Mouse (Mus musculus): ENCODE results near the gene Mfap4. TPM values are rescaled to one million over a fixed set of nuclear protein-coding genes. Genes with fewer than 3 reads are reported as not detected.

Gene Mfap4
- polyA plus RNA-seq, 1 experiment from 2014 or later = 47.4 TPM

GRCm38 (mm10) chr11:61532820-61533219 is 47.6 kb downstream of the Mfap4 start:
- no peak for ATAC-seq
- no peak overlapping the region for H3K9ac ChIP-seq (replicated peaks; ENCODE audit: low read depth, low read length)
- no peaks in the 10 kb centered on the region for H3K9me3 ChIP-seq (ENCODE audit: control insufficient read depth, low read length)
- H3K27me3 ChIP-seq (replicated peaks; ENCODE audit: control insufficient read depth, insufficient read depth, low read length) = no peaks in the 10 kb centered on the region
- WGBS = 93% methylated on average over 2 of the region's 2 CpGs
- H3K27ac ChIP-seq (ENCODE audit: low read length) = no peak overlapping the region
- H3K4me2 ChIP-seq (ENCODE audit: low read length) = no peak overlapping the region
- no peaks in the 10 kb centered on the region for H3K4me1 ChIP-seq (replicated peaks; ENCODE audit: control insufficient read depth, insufficient read depth, low read length)
- H3K4me3 ChIP-seq (replicated peaks; ENCODE audit: low read length) = no peak overlapping the region
- no peaks in the 10 kb centered on the region for H3K36me3 ChIP-seq (ENCODE audit: control insufficient read depth, insufficient read depth)

- no peak overlapping the region for H3K4me3 ChIP-seq (replicated peaks; ENCODE audit: low read length)
- H3K4me1 ChIP-seq (replicated peaks; ENCODE audit: control insufficient read depth, insufficient read depth, low read length) = no peaks in the 10 kb centered on the region
- H3K9me3 ChIP-seq (ENCODE audit: control insufficient read depth, low read length) = no peaks in the 10 kb centered on the region
- H3K27me3 ChIP-seq (replicated peaks; ENCODE audit: control insufficient read depth, insufficient read depth, low read length) = no peaks in the 10 kb centered on the region
- H3K36me3 ChIP-seq (ENCODE audit: control insufficient read depth, insufficient read depth) = no peaks in the 10 kb centered on the region
- no peak overlapping the region for H3K9ac ChIP-seq (replicated peaks; ENCODE audit: low read depth, low read length)
- H3K4me2 ChIP-seq (ENCODE audit: low read length) = no peak overlapping the region
- WGBS = 89% methylated on average over 5 of the region's 5 CpGs
- no peak for ATAC-seq
- no peak overlapping the region for H3K27ac ChIP-seq (ENCODE audit: low read length)
Observed at GRCm38 (mm10) chr11:61533571-61533970, 48.3 kb downstream of the Mfap4 start.

GRCm38 (mm10) chr11:61535530-61535929 is 50.3 kb downstream of the Mfap4 start:
- Histone ChIP-seq H3K4me1 (replicated peaks; ENCODE audit: control insufficient read depth, insufficient read depth, low read length) (no peaks in the 10 kb centered on the region), H3K4me2 (ENCODE audit: low read length) (no peak overlapping the region), H3K4me3 (replicated peaks; ENCODE audit: low read length) (no peak overlapping the region), H3K27ac (ENCODE audit: low read length) (no peak overlapping the region), H3K9ac (replicated peaks; ENCODE audit: low read depth, low read length) (no peak overlapping the region), H3K36me3 (ENCODE audit: control insufficient read depth, insufficient read depth) (no peaks in the 10 kb centered on the region), H3K27me3 (replicated peaks; ENCODE audit: control insufficient read depth, insufficient read depth, low read length) (no peaks in the 10 kb centered on the region), H3K9me3 (ENCODE audit: control insufficient read depth, low read length) (no peaks in the 10 kb centered on the region)
- WGBS = 67% methylated on average over 1 of the region's 1 CpGs
- no peak for ATAC-seq

- Histone ChIP-seq H3K4me1 (replicated peaks; ENCODE audit: control insufficient read depth, insufficient read depth, low read length) (no peaks in the 10 kb centered on the region), H3K9ac (replicated peaks; ENCODE audit: low read depth, low read length) (no peak overlapping the region), H3K27ac (ENCODE audit: low read length) (no peak overlapping the region), H3K4me2 (ENCODE audit: low read length) (no peak overlapping the region), H3K27me3 (replicated peaks; ENCODE audit: control insufficient read depth, insufficient read depth, low read length) (no peaks in the 10 kb centered on the region), H3K9me3 (ENCODE audit: control insufficient read depth, low read length) (no peaks in the 10 kb centered on the region), H3K36me3 (ENCODE audit: control insufficient read depth, insufficient read depth) (no peaks in the 10 kb centered on the region), H3K4me3 (replicated peaks; ENCODE audit: low read length) (no peak overlapping the region)
- ATAC-seq = no peak
- WGBS = 71% methylated on average over 3 of the region's 3 CpGs
Observed at GRCm38 (mm10) chr11:61536952-61537351, 51.7 kb downstream of the Mfap4 start.

GRCm38 (mm10) chr11:61537362-61537761 is 52.1 kb downstream of the Mfap4 start:
- H3K4me1 ChIP-seq (replicated peaks; ENCODE audit: control insufficient read depth, insufficient read depth, low read length) = no peaks in the 10 kb centered on the region

More at GRCm38 (mm10) chr11:61537362-61537761, 52.1 kb downstream of the Mfap4 start:
- no peak overlapping the region for H3K27ac ChIP-seq (ENCODE audit: low read length)
- no peak overlapping the region for H3K9ac ChIP-seq (replicated peaks; ENCODE audit: low read depth, low read length)
- no peaks in the 10 kb centered on the region for H3K36me3 ChIP-seq (ENCODE audit: control insufficient read depth, insufficient read depth)
- WGBS = 88% methylated on average over 3 of the region's 3 CpGs
- no peaks in the 10 kb centered on the region for H3K9me3 ChIP-seq (ENCODE audit: control insufficient read depth, low read length)
- no peak overlapping the region for H3K4me2 ChIP-seq (ENCODE audit: low read length)
- H3K27me3 ChIP-seq (replicated peaks; ENCODE audit: control insufficient read depth, insufficient read depth, low read length) = no peaks in the 10 kb centered on the region
- no peak overlapping the region for H3K4me3 ChIP-seq (replicated peaks; ENCODE audit: low read length)
- no peak for ATAC-seq

Other genes with a start within 250 kb of the Mfap4 start
- gene Aldh3a2, start 218.0 kb upstream of the Mfap4 start, polyA plus RNA-seq (2015; fragmentation: Nextera tagmentation; extraction: Ambion mirVana) = 29.5 and 29.8 TPM in 2 replicates
- not detected in 2 replicates for gene Slc47a2, start 142.6 kb upstream of the Mfap4 start, polyA plus RNA-seq (2015; fragmentation: Nextera tagmentation; extraction: Ambion mirVana)
- 0.09 and 0.10 TPM in 2 replicates for gene Slc47a1, start 107.1 kb upstream of the Mfap4 start, polyA plus RNA-seq (2015; fragmentation: Nextera tagmentation; extraction: Ambion mirVana)
- 22.6 and 35.7 TPM in 2 replicates for gene Rnf112, start 31.3 kb upstream of the Mfap4 start, polyA plus RNA-seq (2015; fragmentation: Nextera tagmentation; extraction: Ambion mirVana)
- gene Mapk7, start 9.0 kb downstream of the Mfap4 start, polyA plus RNA-seq (2015; fragmentation: Nextera tagmentation; extraction: Ambion mirVana) = 111 and 118 TPM in 2 replicates
- 32.6 and 36.1 TPM in 2 replicates for gene B9d1, start 19.7 kb downstream of the Mfap4 start, polyA plus RNA-seq (2015; fragmentation: Nextera tagmentation; extraction: Ambion mirVana)
- 74.6 and 92.8 TPM in 2 replicates for gene Epn2, start 94.3 kb downstream of the Mfap4 start, polyA plus RNA-seq (2015; fragmentation: Nextera tagmentation; extraction: Ambion mirVana)
- gene Grap, start 167.8 kb downstream of the Mfap4 start, polyA plus RNA-seq (2015; fragmentation: Nextera tagmentation; extraction: Ambion mirVana) = 10.2 and 11.3 TPM in 2 replicates
- gene Fam83g, start 198.7 kb downstream of the Mfap4 start, polyA plus RNA-seq (2015; fragmentation: Nextera tagmentation; extraction: Ambion mirVana) = 0.36 and 0.46 TPM in 2 replicates
- not detected in 2 replicates for gene Slc5a10, start 235.4 kb downstream of the Mfap4 start, polyA plus RNA-seq (2015; fragmentation: Nextera tagmentation; extraction: Ambion mirVana)

Data from forebrain, embryonic 16.5 days (tissue).